Mouse (Mus musculus) hindbrain, embryonic 14.5 days (tissue): Measurements from ENCODE around the gene Rfxank. TPM values are rescaled to one million over a fixed set of nuclear protein-coding genes. Genes with fewer than 3 reads are reported as not detected.
A peak's percentile ranks its signal among the peaks of the same experiment; 100 is the strongest.

Experiments
- ATAC-seq: fragments of 200-750 bp; cut with Nextera tagmentation; 2 replicates; pipeline ENCODE4 v1.8.0; 2017; ENCODE audit warnings: moderate number of reproducible peaks, mild to moderate bottlenecking, moderate TSS enrichment, moderate library complexity; ENCODE audit not compliant: low FRiP score
- DNase-seq: peaks from one replicate; pipeline ENCODE4 v3.0.0-alpha.2; 2015; ENCODE audit warnings: low spot score
- H3K27ac ChIP-seq: fragments of 300-500 bp; sonication (generic); 2 replicates; pipeline ENCODE4 v1.5.1; 2014; ENCODE audit warnings: mild to moderate bottlenecking, moderate library complexity
- H3K27me3 ChIP-seq: fragments of 300-500 bp; sonication (generic); 2 replicates; pipeline ENCODE4 v1.6.1; 2014; ENCODE audit warnings: mild to moderate bottlenecking, low read length, mixed read lengths; ENCODE audit not compliant: control insufficient read depth, insufficient read depth
- H3K36me3 ChIP-seq: fragments of 300-500 bp; sonication (generic); replicated peaks from 2 replicates; pipeline ENCODE4 v1.6.1; 2014; ENCODE audit not compliant: control insufficient read depth, insufficient read depth
- H3K4me1 ChIP-seq: fragments of 300-500 bp; sonication (generic); replicated peaks from 2 replicates; pipeline ENCODE4 v1.6.1; 2014; ENCODE audit warnings: antibody characterized with exemption, low read length, mixed read lengths; ENCODE audit not compliant: control insufficient read depth, insufficient read depth
- H3K4me2 ChIP-seq: fragments of 300-500 bp; sonication (generic); replicated peaks from 2 replicates; pipeline ENCODE4 v1.6.1; 2014; ENCODE audit warnings: mild to moderate bottlenecking, moderate library complexity
- H3K4me3 ChIP-seq: fragments of 300-500 bp; sonication (generic); replicated peaks from 2 replicates; pipeline ENCODE4 v1.5.1; 2014; ENCODE audit warnings: mild to moderate bottlenecking, low read length
- H3K9ac ChIP-seq: fragments of 300-500 bp; sonication (generic); 2 replicates; pipeline ENCODE4 v1.6.1; 2014
- H3K9me3 ChIP-seq: fragments of 300-500 bp; sonication (generic); 2 replicates; pipeline ENCODE4 v1.6.1; 2016; ENCODE audit warnings: low read length; ENCODE audit not compliant: control insufficient read depth
- WGBS: fragments of 180-500 bp; shearing (Covaris S2); extraction: QIAGEN DNeasy Blood & Tissue Kit; methylation state at CpG from one replicate; pipeline ENCODE4 v1.1.7; 2014; 5-methylcytosine and 5-hydroxymethylcytosine counted together
- polyA plus RNA-seq: library from polyadenylated mRNA; unstranded; fragments of >200 nt; fragmentation: Nextera tagmentation; extraction: Ambion mirVana; gene quantifications from 2 replicates; pipeline ENCODE4 v1.2.1, GENCODE M21; 2014

The Rfxank gene
- polyA plus RNA-seq, 1 experiment from 2014 or later, result 8.2 TPM

DNA sequence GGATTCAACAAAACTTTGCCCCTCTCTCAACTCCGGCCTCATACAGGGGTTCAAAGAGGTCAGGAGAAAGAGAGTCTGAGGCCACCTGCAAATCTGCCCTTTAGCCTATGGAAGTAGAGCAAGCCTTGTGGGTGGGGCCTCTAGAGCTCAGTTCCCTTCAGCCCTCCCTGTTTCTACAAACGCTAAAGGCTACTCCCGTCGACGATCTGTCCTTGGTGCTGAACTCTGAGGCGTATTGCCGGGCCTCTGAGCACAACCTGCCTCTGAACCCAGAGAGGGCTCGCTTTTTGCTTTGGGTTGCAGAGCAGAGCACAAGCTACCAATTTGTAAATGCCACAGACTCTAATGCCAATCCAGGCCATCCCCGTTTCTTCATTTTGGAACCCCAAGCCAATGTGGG lies 21.3 kb downstream of the Rfxank start:
- peaks cover 13% of the 10 kb centered on the region for H3K4me1 ChIP-seq
- no peaks in the 10 kb centered on the region; the same call in 1 of the 2 replicates for H3K27me3 ChIP-seq
- peak overlapping the region; percentile 87 for H3K4me2 ChIP-seq
- peaks cover 36% of the 10 kb centered on the region for H3K36me3 ChIP-seq
- no peaks in the 10 kb centered on the region for H3K9me3 ChIP-seq
- no peak overlapping the region; the same call in 1 of the 2 replicates for H3K4me3 ChIP-seq
- WGBS, result 9% methylated on average over 9 of the region's 9 CpGs
- no peak overlapping the region for H3K27ac ChIP-seq
- ATAC-seq (no peak), DNase-seq (peak; percentile 40)
- H3K9ac ChIP-seq, result peak overlapping the region; percentile 86; the same call in 1 of the 2 replicates

DNA sequence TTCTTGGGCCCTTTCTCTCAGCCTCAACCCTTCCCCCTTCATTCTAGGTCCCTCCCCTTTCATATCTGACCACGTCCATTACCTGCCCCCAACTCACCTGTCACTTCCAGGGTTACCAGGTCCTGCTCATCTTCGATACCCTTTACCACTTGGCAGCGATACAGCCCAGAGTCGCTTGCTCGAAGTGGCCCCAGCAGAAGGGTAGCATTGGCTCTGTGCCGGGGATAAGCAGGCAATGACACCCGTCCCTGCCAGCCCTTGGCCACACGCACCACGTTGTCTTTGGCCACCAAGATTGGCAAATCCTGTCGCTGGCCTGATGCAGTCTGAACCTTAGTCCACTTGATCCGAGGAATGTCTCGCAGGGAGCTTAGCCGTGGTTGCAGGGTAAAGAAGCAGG lies 24.1 kb downstream of the Rfxank start:
- Histone ChIP-seq H3K27me3 (no peaks in the 10 kb centered on the region; the same call in 1 of the 2 replicates), H3K27ac (no peak overlapping the region), H3K4me1 (peaks cover 13% of the 10 kb centered on the region), H3K4me2 (no peak overlapping the region), H3K9me3 (no peaks in the 10 kb centered on the region), H3K4me3 (no peak overlapping the region), H3K9ac (no peak overlapping the region), H3K36me3 (peaks cover 63% of the 10 kb centered on the region)
- 77% methylated on average over 13 of the region's 13 CpGs for whole genome bisulfite sequencing
- no peak for DNase-seq
- ATAC-seq, result no peak

DNA sequence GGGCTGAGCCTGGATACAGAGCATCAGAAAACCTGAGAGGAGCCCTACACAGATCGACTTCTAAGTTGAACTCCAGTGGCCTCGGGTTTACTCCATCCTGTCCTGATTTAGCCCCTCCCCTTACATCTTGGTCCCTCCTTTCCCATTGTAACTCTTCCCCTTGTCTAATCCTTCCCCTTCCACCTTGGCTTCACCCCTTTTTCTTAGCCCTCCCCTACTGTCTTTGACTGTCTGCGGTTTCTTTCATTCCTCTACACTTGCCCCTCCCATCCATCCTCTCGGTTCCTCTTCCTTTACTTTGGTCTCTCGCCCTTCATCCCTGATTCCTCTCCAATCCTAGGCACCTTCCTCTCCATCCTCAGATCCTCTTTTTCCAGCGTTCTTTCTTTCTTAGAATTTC lies 24.5 kb downstream of the Rfxank start:
- H3K36me3 ChIP-seq, result peaks cover 67% of the 10 kb centered on the region
- H3K4me1 ChIP-seq, result peaks cover 13% of the 10 kb centered on the region
- no peaks in the 10 kb centered on the region for H3K9me3 ChIP-seq
- H3K27me3 ChIP-seq, result no peaks in the 10 kb centered on the region; the same call in 1 of the 2 replicates
- no peak overlapping the region for H3K27ac ChIP-seq
- DNase-seq, result no peak
- no peak overlapping the region for H3K4me3 ChIP-seq
- H3K4me2 ChIP-seq, result no peak overlapping the region
- H3K9ac ChIP-seq, result no peak overlapping the region
- ATAC-seq, result no peak
- 32% methylated on average over 6 of the region's 6 CpGs for WGBS

DNA sequence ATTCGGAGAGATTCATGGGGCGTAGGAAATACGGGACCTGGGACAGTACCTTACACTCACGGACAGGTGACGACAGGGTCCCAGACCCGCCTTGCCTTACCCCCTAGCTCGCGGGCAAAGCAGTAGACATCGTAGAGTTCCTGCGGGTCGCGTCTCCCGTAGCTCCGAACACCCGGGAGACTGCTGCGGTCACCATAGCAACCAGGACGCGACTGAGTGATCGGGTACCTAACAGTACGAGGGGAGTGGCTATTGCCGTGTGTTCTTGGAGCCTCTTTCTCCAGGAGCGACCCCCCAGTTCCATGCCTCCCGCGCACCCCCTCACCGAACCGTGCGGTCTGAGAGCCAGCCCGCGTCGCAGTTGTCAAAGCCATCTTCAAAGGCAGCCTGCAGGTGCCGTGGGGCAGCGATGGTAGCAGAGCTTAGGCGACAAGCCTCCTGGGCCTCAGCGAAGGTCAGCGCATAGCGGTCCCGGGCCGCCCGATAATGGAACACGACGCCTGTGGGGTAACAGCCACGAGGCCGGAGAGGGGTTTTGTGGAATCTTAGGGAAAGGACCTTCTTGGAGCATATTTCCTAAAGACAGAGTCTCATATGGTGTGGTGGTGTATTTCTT lies 26.4 kb downstream of the Rfxank start:
- Histone ChIP-seq H3K9me3 (no peaks in the 10 kb centered on the region), H3K4me1 (peaks cover 3% of the 10 kb centered on the region), H3K27ac (no peak overlapping the region), H3K27me3 (no peaks in the 10 kb centered on the region; the same call in 1 of the 2 replicates), H3K4me3 (no peak overlapping the region), H3K4me2 (no peak overlapping the region), H3K9ac (no peak overlapping the region), H3K36me3 (peaks cover 87% of the 10 kb centered on the region)
- WGBS, result 8% methylated on average over 43 of the region's 43 CpGs
- ATAC-seq (no peak), DNase-seq (no peak)

DNA sequence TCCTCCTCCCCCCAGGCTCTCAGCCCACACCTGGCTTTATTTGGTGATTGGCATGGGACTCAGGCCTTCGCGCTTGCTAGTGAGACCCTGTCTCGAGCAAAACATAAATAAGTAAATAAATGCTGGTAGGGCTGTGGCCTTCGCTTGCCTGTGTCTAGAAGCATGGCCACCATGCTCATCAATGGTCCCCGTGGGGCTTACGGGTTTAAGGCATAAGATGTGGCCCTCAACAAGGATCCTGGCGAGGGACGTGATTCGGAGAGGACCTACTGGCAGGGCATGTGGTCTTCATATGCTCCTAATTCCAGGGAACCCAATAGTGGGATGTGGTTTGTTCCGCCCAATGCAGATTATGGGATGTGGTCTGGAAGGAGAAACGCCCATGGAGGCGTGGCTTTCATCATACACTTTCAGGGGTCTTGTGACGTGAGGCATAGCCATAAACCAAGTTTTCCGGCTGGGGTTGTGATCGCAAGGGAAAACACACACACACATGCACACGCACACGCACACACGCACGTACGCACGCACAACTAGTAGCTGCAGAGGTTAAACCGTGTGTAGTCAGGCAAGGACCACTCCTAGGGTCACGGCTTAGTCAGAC lies 27.7 kb downstream of the Rfxank start:
- H3K27me3 ChIP-seq, result no peaks in the 10 kb centered on the region; the same call in 1 of the 2 replicates
- H3K4me1 ChIP-seq, result no peaks in the 10 kb centered on the region; the same call in 1 of the 2 replicates
- peaks cover 99% of the 10 kb centered on the region for H3K36me3 ChIP-seq
- 62% methylated on average over 23 of the region's 23 CpGs for WGBS
- no peak overlapping the region for H3K27ac ChIP-seq
- no peak for DNase-seq
- H3K9me3 ChIP-seq, result no peaks in the 10 kb centered on the region
- no peak overlapping the region for H3K4me2 ChIP-seq
- no peak overlapping the region for H3K4me3 ChIP-seq
- H3K9ac ChIP-seq, result no peak overlapping the region
- ATAC-seq, result no peak

DNA sequence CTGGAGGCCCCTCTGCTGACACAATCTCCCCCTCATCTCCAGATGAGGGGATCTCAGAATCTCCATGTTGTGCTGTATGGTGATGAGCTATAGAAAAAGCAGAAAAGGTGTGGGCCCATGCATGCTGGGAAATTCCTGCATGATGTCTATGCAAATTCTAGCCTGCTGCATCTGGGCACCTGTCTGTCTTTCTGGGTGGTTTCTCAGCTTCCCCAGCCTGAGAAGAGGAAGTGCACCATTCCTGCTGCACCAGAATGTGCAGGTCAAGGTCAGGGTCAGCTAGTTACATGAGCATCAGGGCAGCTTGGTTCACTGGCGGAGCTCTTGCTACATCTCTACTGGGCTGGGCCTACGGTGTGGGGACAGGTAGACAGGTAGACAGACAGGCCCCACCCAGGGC lies 28.5 kb downstream of the Rfxank start:
- Histone ChIP-seq H3K9me3 (no peaks in the 10 kb centered on the region), H3K27ac (no peak overlapping the region), H3K9ac (no peak overlapping the region), H3K4me3 (no peak overlapping the region), H3K36me3 (peaks cover 99% of the 10 kb centered on the region), H3K4me1 (no peaks in the 10 kb centered on the region; the same call in 1 of the 2 replicates), H3K27me3 (no peaks in the 10 kb centered on the region; the same call in 1 of the 2 replicates), H3K4me2 (no peak overlapping the region)
- WGBS, result 95% methylated on average over 2 of the region's 2 CpGs
- DNase-seq, result no peak
- no peak for ATAC-seq

DNA sequence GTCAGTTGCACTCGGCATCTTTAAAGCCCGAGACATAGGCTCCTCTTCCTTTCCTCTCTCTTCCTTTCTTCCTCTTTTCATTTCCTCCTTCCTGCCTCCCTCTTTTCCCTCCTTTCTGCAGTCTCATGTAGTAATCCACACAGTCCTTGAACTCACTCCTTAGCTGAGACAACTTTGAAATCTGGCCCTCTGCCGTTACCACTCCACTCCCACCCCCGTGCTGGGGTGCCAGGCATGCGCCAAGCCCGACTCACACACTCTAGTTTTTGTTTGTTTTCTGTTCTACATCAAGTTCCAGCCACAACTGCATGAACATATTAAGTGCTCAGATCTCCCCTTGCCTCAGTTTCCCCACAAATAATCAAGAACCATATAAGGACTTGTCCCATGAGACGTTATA lies 34.0 kb downstream of the Rfxank start:
- H3K9me3 ChIP-seq, result no peaks in the 10 kb centered on the region
- no peaks in the 10 kb centered on the region for H3K27me3 ChIP-seq
- H3K4me3 ChIP-seq, result no peak overlapping the region
- no peak for ATAC-seq
- H3K9ac ChIP-seq, result no peak overlapping the region
- no peak for DNase-seq
- no peak overlapping the region for H3K27ac ChIP-seq
- WGBS, result 80% methylated on average over 7 of the region's 7 CpGs
- H3K36me3 ChIP-seq, result peaks cover 96% of the 10 kb centered on the region
- H3K4me1 ChIP-seq, result no peaks in the 10 kb centered on the region; the same call in 1 of the 2 replicates
- no peak overlapping the region for H3K4me2 ChIP-seq

DNA sequence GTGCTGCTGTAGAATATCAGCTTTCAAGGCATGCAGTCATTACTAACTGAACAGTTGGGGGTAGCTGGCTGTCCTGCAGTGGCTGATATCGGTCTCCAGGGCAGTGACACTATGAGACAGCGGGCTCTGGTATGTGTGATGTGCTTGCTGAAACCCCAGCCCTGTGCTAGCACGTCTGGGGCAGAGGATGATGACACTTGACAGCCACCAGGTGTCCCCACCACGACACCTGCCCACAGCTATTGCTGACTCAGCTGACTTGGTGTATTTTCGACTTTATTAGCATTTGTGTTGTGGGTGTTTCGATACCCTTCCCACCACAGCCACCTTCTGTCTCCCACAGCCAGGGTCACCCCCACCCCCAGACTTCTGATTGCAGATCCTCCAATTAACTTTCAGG lies 34.4 kb downstream of the Rfxank start:
- Histone ChIP-seq H3K4me1 (no peaks in the 10 kb centered on the region; the same call in 1 of the 2 replicates), H3K9me3 (no peaks in the 10 kb centered on the region), H3K27ac (no peak overlapping the region), H3K4me3 (no peak overlapping the region), H3K27me3 (no peaks in the 10 kb centered on the region), H3K9ac (no peak overlapping the region), H3K36me3 (peaks cover 96% of the 10 kb centered on the region), H3K4me2 (no peak overlapping the region)
- 18% methylated on average over 6 of the region's 6 CpGs for WGBS
- no peak; the same call in 1 of the 2 replicates for ATAC-seq
- DNase-seq, result no peak

DNA sequence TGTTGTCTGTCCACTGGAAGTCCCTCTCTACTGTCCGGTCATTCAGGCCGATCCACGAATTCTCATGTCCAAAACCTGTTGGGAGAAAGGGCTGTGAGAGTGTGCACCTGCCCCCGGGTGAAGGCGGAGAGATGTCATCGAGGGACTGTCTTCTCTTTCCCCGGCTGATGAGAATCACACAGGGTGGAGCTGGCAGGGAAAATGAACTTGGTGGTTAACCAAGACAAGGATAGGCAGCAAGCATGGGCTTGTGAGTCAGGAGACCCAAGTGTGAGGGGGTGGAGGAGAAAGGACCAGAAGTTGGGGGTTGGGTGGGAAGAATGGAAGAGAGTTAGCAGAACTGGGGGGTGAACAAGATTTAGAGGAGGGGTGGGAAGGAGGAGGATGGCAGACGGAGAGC lies 38.7 kb downstream of the Rfxank start:
- Histone ChIP-seq H3K27ac (no peak overlapping the region), H3K9me3 (no peaks in the 10 kb centered on the region), H3K4me1 (no peaks in the 10 kb centered on the region; the same call in 1 of the 2 replicates), H3K4me2 (no peak overlapping the region), H3K4me3 (no peak overlapping the region), H3K36me3 (peaks cover 96% of the 10 kb centered on the region), H3K9ac (no peak overlapping the region), H3K27me3 (no peaks in the 10 kb centered on the region)
- WGBS, result 92% methylated on average over 8 of the region's 8 CpGs
- no peak for DNase-seq
- no peak for ATAC-seq
